Mouse (Mus musculus) spleen, postnatal 4 days (tissue): ENCODE measurements at regions not wholly inside any gene's neighbourhood (a gene's known extent, or its start where the extent isn't known, plus 50 kb on each side); places are given as distances from the start of the nearest gene placed in this dataset.
"Not testable (repeated sequence)": the region's sequence is repeated elsewhere in the genome, so short reads cannot be mapped to it uniquely, and the experiment has no call there.

Source experiments
- DNase-seq, 2 experiments: peaks; one replicate each; pipeline ENCODE4 v3.0.0; 2022; ENCODE audit warnings: low spot score in 2 of 2

DNA sequence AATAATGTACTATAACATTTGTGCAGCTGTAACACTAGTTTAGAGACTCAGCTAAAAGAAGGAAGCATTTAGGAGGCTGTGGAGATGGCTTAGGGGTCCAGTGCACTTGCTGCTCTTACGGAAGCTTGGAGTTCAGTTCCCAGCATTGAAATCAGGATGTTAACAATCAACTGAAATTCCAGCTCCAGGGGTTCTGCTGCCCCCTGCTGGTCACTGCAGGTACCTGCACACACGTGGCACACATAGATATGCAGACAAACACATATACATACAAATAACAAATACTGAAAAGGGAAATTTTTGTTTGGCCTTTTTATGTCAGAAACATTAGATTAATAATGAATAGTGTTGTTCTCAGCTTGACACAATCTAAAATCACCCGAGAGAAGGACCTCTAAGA is 322.5 kb downstream of the Ajap1 start:
- no peak for DNase-seq

- no peak for DNase-seq
These were observed 325.0 kb downstream of the Ajap1 start for GRCm38 (mm10) chr4:153157572-153157971.

DNA sequence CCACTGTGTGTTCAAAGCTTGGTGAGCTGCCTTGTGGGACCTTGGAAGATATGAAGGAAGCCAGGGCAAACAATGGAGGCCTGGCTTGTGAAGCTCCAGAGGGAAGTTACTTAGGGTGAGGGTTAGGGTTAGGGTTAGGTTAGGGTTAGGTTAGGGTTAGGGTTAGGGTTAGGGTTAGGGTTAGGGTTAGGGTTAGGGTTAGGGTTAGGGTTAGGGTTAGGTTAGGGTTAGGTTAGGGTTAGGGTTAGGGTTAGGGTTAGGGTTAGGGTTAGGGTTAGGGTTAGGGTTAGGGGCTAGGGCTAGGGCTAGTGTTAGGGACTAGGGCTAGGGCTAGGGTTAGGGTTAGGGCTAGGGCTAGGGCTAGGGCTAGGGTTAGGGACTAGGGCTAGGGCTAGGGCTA is 329.7 kb downstream of the Ajap1 start:
- not testable (repeated sequence) for DNase-seq

- DNase-seq, result no peak
These were observed 349.5 kb downstream of the Ajap1 start for GRCm38 (mm10) chr4:153133147-153133546.

DNA sequence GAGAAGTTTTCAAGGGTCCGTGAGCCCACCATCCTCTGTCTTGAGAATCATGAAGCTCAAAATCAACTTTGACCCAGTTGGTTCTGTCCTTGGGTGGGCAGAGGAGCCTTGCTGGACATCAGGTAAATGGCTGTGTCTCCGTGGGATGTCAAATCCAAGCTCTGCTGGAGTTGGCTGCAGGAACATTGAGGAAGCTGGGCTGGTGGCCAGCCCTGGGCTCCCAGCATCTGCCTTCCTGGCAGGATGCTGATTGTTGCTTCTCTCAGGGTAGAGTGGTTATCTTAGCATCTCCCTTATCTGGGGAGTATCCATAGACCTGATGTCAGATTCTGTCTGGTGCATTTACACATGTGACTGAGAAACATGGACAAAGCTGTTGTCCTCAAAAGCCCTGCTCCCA is 353.3 kb downstream of the Ajap1 start:
- DNase-seq, result no peak

- DNase-seq, result no peak
These were observed 354.4 kb downstream of the Ajap1 start for GRCm38 (mm10) chr4:153128162-153128561.

DNA sequence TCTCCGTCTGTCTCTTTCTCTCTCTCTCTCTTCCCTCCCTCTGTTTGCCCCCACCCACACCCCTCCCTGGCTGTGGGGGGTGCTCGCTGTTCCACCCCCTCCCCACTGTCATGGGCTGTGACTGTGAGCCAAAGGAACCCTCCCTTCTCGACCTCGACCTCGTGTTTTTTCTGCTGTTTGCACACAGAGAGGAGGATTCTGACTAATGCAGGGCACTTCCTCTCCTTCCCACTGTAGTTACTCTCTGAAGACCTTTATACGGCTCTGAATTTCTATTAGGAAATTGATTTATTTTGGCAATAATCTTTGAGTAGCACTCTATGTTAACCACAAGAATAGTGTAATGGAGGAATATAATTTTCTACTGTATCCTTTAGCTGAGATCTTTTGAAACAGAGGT is 362.1 kb downstream of the Ajap1 start:
- DNase-seq, result no peak

DNA sequence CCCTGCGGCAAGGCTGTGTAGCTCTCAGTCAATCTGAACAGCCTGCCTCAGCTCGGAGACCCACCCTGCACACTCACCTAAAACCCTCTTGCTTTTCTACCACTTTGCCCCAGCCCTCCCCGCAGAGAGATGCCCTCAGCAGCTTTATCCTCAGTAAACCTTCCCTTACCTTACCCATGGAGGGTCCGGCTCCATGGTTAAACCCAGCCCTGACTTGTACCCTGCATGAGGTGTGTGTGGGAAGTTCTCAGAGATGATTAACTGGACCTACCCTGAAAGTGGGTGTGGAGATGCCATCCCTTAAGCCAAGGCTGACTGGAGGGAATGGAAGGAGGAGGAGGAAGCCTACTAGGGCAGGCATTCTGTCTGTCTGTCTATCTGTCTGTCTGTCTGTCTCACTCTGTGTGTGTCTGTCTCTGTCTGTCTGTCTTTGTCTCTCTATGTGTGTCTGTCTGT is 362.9 kb downstream of the Ajap1 start:
- no peak for DNase-seq

DNA sequence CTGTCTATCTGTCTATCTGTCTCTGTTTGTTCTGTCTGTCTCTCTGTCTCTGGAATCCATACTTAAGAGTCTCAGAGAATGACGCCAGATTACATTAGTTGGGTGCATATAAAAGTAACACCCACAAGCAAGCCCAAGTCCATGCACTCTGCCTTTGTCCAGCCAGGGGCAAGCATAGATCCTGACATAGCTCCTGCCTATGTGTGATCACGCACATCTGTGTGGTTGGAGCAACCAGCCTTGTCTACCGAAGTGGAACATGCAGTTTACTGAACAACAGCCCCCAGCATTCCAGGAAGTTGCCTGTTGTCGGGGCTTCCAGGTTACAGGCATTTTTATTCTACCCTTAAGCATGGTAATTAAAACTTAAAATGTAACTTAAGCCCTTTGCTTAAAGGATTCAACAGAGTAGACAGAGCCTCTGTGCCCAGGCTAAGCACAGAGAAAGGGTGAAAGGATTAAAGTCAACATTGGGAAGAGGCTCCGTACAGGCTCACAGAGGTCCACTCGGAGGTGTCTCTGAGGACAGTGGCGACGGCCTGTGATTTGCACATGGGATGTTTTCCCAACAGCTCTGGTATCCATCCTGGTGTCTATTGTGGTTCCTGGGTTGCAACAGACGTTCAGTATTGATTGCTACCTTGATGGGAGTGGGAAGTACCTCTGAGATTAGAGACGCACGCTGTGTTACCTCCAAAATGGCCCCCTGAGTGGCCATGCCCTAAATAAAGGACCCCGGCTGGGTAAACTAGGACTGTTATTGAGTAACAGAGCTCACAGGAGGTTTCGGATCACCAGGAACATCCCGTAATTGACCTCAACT is 363.6 kb downstream of the Ajap1 start:
- DNase-seq, result no peak

DNA sequence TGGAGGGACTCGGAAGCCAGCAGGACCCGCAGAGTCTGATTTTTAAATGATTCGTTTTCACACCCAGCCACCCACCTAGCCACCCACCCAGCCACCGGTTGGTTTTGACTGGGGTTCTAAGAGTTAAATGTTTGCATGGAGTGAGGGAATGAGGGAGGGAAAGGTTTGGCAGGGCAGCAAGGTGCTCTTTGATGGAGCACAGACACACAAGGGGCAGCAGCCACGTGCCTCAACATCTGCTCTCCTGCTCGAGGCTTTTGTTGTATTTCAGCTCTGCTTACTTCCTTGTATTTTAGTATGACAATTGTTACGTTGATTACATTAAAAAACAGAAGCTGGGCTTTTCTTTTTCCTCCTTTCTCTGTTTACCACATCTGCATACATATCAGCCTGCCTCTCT is 367.6 kb downstream of the Ajap1 start:
- no peak for DNase-seq

DNA sequence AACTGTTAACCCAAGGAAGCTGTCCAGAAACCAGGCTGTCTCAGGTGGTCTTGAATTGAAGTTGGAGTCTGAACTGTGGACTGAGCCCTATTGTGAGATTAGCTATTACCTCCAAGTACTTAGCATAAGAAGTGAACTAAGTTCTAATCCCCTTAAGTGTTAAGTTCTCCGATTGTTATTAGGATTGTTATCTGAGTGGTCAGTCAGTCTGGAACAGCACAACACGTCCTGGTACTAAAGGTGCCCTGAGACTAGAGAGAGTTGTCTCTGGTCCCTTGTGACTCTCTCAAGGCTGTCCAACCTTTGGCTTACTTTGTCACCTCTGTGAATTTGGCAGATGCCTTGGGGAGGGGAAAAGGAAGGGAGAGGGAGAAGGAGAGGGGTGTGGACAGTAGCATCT is 369.0 kb downstream of the Ajap1 start:
- DNase-seq, result no peak

DNA sequence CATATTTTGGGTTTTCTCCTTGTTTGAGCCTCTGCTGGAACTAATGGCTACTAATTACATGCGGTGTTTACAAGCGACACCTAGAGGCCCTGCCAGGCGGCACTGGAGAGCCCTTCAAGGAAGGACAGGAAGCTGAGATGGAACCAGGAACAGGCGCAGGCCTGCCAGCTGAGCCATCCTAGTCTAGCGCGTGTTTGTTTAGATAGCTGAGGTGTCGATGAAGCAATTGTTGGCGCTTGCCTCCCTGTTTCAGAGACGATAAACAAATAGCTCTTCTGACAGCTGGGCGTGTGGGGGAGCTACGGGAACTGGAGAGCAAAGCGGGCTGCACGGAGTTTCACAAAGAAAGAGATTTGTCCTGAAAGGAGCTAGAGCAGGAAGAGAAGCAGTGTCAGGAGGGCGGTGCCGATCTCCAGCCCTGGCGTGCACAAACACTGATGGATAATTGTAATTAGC is 372.3 kb downstream of the Ajap1 start:
- no peak for DNase-seq

GRCm38 (mm10) chr4:153098591-153098990 is 384.0 kb downstream of the Ajap1 start:
- DNase-seq, result no peak

GRCm38 (mm10) chr4:153097601-153098000 is 385.0 kb downstream of the Ajap1 start:
- no peak for DNase-seq

DNA sequence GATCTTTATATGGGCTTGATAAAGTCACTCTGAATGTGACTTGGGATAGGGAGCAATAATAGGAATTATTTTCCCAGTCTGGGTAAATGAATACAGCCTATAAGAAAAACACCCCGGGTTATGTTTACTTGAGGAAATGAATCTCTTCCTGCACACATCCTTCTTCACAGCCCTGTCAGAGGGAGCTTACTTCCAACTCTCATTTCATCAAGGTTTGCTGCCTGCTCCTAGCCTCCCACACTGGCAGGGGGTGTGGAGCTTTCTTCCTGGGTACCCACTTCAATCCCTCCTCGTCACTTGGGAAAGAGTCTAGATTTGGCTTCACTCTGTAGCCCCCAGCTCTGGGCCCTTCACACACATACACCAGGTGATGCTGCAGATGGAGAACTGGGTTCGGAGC is 389.5 kb downstream of the Ajap1 start:
- DNase-seq, result no peak

DNA sequence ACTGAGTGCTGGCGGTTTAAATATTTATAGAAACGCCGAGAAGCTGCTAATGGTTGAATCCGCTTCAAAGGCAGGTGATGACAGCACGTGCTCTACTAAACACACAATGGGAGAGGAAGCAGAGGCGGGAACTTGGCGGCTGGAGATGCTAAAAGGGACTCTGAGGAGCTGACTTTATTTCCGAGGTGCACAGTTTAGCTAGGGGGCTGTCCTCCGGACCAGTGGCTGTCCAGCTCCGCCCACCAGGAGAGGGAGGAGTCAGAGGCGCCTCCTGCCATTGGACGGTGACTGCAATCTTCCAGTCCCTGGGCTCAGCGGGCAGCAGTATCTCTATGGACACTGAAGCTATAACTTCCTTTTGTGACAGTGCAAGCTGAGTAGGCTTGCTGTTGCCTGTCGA is 400.4 kb downstream of the Ajap1 start:
- no peak for DNase-seq

DNA sequence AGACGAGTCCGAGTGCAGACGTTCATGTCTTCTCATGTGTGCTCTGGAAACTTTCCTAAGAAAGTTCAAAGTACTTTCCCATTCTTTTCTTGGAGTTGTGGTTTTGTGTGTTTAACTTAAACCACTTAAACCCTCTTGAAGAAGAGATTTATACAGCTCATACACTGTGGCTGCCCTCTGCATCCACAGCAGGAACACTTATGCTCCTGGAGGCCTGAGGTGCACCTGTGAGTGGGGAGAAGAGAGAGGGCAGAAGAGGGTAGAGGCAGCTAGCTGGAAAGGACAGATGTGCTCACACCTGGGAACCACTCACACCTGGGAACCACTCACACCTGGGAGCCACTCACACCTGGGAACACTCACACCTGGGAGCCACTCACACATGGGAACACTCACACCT is 408.0 kb downstream of the Ajap1 start:
- no peak for DNase-seq

DNA sequence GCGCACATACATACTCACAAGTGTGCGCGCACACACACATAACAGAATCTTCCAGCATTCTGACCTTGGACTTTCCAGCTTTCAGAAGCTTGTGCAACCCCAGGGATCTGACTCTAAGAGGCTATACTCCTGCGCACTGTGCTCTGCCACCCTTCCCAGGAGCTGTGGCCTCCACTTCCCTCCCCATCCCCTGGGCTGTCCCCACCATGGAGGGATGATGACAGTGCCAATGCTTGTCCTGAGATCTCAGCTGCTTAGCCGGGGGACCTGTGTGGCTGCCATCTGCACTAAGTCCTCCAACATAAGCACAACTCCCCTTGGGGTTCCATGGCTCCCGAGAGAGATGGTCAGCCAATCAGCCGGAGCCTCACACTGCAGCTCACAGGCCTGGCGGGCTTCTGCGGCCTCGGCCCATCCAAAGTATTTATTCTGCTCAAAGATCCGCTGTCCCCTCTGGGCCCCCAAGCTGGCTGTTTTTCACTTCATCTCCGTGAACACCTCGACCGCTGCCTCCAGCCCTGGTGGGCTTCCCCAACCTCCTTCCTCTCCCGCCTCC is 412.3 kb downstream of the Ajap1 start:
- DNase-seq, result no peak

GRCm38 (mm10) chr4:153068484-153069033 is 414.1 kb downstream of the Ajap1 start:
- DNase-seq, result no peak

GRCm38 (mm10) chr4:153064021-153064605 is 418.5 kb downstream of the Ajap1 start:
- no peak for DNase-seq

DNA sequence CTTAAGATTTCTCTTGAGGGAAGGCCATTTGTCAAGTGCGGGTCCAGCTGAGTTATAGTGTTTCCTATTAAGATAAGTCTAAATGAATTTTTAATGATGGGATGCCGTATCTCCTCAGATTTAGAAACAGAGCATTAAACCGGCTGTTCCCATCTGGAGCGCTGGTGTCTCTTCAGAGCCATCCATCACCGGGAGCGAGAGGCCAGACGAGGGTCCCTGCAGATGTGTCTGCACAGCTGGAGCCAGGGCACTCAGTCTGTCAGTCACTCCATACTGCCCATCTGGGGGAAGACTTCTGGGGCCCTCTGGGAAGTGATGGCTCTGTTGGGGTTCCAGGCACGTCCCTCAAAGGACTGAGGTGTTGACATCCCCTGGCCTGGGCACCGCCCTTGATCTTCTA is 419.2 kb downstream of the Ajap1 start:
- no peak for DNase-seq

GRCm38 (mm10) chr4:153058152-153058551 is 424.5 kb downstream of the Ajap1 start:
- no peak for DNase-seq

- DNase-seq, result no peak
These were observed 458.9 kb downstream of the Ajap1 start for GRCm38 (mm10) chr4:153023711-153024110.
